Mouse (Mus musculus): ENCODE measurements at regions not wholly inside any gene's neighbourhood (a gene's known extent, or its start where the extent isn't known, plus 50 kb on each side); places are given as distances from the start of the nearest gene placed in this dataset.

DNA sequence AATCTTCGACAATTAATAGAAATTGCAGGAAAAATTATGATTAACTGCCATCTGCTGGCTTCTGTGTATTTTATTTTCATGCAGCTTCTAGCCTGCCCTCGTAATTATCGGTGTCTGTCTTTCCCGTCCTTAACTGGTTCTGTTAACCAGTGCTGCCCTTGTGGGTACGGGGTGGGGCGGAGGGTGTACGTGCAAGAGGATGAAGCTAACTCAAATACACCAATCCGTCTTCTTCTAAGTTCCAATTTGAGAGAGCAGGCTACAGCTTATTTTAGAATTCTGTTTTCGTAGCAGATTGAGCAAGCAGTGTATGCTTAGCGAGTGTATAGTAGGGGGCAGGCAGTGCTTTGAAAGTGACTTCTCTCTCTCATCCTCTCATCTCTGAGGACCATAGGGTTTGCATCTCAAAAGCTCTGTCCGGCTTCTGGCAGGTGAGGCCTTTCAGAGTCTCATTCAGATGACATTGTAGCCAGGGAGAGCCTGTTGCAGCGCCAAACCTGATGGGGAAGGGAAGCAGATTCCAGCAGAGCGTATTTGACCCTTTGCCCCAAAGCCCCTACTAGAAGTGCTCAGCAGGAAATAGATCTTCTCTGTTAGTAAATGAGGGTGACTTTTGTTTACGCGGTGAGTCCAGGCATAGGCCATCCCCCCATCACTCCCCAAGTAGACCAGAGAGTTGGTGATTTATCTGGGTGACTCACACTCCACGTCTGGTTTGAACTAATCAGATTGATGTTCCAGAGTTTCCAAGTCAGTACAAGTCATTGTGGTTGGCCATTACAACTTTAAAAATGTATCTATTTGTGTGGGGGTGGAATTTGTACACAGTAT is 53.3 kb upstream of the Ptgfrn start:
- no peak for ATAC-seq (replicated peaks; ENCODE audit: low read depth, poor library complexity, severe bottlenecking)

DNA sequence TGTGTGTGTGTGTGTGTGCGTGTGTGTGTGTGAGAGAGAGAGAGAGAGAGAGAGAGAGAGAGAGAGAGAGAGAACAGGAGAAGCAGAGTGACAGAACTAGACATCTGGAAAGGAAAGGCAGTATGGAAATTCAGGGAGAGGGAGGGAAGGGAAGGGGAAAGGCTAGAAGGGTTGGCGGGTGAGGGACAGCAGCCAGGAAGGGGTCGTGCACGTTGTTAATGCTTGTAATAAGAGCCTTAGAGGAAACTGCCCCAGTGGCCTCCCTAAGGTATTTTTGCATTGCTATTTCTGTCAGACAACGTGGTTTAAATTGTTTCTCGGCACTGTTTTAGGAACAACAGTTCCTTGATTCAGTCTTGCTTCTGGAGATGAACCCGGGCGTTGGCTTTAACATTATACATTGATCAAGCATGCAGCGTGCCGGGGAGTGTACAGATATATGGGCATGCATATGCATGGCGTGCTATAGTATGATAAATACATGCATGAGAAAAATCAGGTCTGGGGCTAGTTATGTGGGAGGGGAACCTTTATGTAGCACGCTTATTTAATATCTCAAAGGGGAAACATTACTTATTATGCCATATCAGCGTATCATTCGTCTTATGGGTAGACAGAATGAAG is 52.6 kb upstream of the Ptgfrn start:
- ATAC-seq (replicated peaks; ENCODE audit: low read depth, poor library complexity, severe bottlenecking): no peak

DNA sequence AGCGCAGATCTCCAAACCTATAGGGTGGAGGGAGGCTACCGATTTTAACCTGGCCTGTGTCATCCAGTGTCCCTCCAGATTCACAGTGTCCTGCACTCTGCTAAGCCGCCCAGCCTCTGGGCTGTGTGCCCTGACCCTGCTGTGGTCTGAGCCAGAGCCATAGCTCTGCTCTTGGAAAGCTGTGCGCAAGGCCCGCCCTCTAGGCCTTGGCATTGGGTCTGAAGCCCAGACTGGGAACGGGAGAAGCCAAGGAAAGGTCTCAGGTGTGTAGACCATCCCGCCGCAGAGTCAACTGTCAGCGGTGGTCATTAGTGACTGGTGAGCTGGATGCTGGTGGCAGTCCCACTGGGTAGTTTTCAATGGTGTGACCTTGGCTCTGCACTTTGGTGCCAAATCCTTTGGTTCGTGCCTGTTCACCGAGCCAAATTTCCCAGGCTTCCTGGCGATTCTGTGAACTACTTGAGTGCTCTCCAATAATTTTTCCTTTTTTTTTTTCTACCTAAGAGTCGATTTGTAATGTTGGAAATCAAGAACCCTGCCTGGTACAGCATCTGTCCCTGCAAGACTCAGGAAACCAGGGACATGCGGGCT is 52.0 kb upstream of the Ptgfrn start:
- ATAC-seq (replicated peaks; ENCODE audit: low read depth, poor library complexity, severe bottlenecking): no peak

DNA sequence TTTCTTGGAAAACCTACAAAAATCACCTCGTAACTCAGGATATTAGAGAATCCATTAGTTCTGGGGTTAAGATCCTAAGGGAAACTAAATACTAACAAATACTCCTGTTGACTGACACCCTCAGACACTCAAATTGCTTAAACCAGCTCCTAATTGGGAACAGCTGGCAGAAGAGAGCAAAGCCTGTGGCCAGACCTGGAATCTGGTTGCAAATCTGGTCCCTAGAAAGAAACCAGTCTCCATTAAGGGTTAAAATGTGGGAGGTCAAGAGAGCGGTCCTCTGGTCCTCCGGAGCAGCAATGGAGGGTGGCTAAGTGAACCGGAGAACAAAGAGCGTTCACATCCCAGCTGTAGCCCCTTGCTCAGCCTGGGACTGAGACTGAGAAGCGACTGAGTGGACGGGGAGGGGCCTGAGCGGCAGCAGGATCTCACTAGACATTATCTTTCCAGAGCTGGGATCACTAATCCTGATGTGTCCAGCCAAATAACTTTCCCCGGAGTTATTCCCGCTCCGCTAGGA is 51.4 kb upstream of the Ptgfrn start:
- ATAC-seq (replicated peaks; ENCODE audit: low read depth, poor library complexity, severe bottlenecking): no peak
